Mouse (Mus musculus): Measurements from ENCODE around the gene Unc13a.

GRCm38 (mm10) chr8:71675456-71676019, 4.0 kb upstream of the Unc13a start:
- TF ChIP-seq POLR2A (IDR thresholded peaks at IDR 0.05; ENCODE audit: borderline replicate concordance, control insufficient read depth, low read depth, low read length), result no peak
- TF ChIP-seq CTCF (IDR thresholded peaks at IDR 0.05; ENCODE audit: control insufficient read depth, insufficient read depth, low read length), result no peak
